Mouse (Mus musculus) yolk sac, embryonic 10.5 days (tissue): ENCODE data around the gene Evi5l.
"Not testable (repeated sequence)": the region's sequence is repeated elsewhere in the genome, so short reads cannot be mapped to it uniquely, and the experiment has no call there.

Experiments
- DNase-seq: peaks from one replicate; pipeline ENCODE4 v3.0.0-alpha.2; 2017; ENCODE audit warnings: low spot score

Gene Evi5l

DNA sequence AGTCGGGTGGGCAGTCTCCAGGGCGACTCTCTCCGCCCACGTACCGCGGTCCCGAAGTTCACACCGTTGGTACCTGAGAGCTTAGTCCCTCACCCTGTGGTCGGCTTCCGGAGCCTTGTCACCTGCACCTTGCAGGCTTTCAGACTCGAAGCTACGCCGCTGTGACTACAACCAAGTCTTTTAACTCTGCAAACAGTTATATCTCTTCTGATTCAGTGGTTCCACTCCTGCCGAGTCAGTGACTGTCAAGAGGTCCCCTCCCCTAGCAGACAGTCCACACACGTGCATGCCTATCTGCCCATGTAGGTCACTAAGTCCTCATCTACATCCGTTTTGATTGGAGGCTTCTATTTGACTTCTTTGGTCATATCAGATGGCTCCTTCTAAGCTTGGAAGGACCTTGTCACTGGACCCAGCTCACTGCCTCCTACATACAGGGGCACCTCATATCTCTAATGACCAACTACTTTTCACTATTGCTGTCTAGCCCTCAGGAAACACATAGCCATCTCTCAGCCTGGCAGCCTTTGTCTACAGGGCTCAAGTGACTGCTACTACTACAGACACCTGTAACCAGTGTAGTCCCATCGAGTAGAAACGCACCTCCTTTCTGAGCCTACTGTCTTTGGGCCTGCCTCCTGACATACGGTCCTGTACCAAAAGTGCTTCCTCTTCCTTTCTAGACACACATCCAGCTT lies 73.0 kb downstream of the Evi5l start:
- no peak for DNase-seq

- no peak for DNase-seq
Observed at GRCm38 (mm10) chr8:4245061-4245460, 78.7 kb downstream of the Evi5l start.

- no peak for DNase-seq
Observed at GRCm38 (mm10) chr8:4245737-4246136, 79.4 kb downstream of the Evi5l start.

DNA sequence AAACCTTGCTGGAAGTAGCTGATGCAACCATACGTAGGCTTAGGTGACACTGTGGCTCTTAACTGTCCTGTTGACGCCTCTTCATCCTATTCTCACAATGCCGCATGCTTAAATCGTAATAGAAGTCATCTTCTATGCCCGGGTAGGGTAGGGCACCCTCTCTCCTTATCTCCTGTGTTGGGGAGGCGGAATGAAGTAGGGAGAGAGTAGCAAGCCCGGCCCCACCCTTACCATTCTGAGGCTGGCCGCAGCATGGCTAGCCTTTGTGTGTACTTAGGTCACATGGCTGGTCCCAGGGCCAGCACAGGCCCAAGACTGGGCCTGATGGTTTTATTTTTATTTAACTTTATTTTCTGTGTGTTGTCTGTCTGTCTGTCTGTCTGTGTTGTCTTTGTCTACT lies 80.9 kb downstream of the Evi5l start:
- no peak for DNase-seq

DNA sequence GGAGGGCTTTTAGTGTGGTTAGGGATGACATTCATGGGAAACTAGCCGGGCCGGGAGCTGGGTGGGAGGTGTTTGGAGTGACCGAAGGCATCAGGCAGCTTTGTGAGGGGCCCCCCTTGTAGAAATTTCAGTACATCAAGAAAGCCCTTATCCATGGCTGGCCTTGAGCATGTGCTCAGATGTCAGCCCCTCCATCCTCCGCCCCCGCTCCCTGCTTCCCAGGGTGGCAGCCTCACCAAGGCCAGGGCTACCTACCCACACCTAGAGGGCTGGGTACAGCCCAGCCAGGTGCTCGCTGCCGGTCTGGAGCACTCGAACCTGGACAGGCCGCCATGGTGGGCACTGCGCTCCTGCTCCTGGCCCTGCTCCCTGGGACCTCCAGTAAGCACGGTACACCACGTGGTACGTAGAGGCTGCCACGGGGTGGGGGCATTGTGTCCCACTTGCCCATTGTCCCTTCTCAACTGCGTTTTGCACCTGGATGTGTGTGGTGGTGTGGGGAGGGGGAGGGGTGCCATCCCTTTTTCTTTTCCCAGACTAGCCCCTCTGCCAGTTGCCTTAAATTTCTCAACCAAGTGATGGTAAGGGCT lies 81.7 kb downstream of the Evi5l start, which contains the start of gene Tgfbr3l:
Gene Tgfbr3l (plus strand): TSS at position 264 of the 590 bp plus-strand sequence.
- no peak for DNase-seq

GRCm38 (mm10) chr8:4249213-4249612 lies 82.8 kb downstream of the Evi5l start:
- DNase-seq = no peak

DNA sequence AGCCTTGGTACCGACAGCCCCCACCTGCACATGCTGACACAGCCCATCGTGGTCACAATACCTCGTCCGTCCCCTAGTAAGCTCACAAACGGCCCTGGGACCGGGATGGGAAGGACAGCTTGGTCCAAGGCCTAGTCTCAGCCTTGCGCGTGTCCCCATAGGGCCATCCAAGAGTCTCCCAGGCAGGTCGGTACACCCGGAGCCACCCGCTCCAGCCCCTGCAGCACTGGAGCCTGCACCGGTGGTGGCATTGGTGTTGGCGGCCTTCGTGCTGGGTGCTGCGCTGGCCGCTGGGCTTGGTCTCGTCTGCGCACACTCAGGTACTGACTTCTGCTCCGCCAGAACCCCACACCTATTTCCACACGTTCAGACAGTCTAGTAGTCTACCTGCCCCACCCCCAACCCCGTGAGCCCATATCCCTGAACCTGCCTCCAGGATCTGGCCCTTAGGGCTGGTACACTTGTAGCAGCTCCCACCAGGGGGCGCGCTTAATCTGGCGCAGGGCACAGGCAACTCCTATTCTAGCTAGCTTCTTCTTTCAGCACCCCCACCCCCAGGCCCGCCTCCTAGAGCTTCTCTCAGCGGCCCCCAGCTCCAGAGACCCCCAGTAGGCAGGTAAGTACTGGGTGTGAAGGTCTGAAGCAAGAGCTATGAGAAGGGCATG lies 84.1 kb downstream of the Evi5l start:
- DNase-seq = peak; percentile 68

GRCm38 (mm10) chr8:4252116-4252760 lies 85.9 kb downstream of the Evi5l start:
- DNase-seq = no peak

DNA sequence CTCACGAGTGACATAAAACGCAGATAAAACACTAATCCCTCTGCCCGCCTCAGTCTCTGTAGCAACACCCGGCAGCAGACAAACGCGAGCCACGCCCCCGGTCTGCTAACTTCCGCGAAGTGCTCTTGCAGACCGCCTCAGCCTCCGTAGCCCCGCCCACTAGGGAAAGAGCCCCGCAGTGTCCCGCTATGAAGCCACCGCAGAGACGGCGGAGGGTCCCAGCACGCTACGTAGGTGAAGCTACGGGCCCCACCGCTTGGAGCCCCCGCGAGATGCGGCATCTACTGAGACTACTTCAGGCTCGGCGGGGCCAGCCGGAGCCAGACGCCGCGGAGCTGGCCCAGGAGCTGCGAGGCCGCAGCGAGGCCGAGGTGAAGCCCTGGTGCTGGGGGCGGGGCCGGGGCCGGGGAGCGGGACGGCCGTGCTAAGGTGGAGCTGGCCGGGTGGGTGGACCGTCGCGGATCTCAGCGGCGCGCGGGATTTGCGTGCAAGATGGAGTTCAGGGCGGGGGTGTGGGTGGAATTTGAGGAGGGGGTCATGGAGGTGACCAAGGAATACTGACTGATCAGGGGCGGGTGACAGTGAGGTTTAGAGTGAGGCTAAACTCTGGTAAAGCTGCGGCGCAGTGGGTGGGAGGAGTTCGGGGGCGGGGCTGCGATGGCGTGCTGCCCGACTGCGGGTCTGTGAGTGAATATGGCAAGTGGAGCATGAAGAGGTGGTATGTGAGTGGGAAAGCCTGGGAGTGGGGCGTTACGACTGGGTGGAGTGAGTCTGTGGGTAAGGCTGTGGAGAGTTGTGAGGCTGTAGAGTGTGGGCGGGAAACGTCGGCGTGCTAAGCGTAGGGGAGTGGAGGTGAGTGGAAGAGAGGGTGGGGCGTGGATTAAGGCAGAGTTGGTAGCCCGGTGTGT lies 86.8 kb downstream of the Evi5l start, which contains the start of gene Snapc2:
Gene Snapc2 (plus strand): TSS at position 147 of the 908 bp plus-strand sequence.
- DNase-seq = peak; percentile 96

- DNase-seq = no peak
Observed at GRCm38 (mm10) chr8:4254001-4254400, 87.6 kb downstream of the Evi5l start.

DNA sequence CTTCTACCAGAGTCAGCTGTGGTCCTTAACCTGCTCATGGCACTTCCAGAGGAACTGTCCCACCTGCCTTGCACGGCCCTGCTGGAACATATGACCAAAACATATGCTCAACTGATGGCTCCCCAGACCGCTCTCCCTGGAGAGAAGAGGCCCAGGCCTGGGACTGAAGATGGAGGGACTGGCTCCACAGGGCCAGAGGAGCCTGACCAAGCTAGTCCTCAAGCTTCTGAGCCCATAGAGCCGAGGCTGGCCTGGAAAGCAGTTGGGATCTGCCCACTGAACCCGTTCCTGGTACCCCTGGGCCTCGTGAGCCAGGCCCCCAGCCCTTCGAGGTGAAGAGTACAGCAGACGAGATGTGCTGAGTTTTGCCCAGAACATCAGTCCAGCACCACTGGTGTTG lies 89.1 kb downstream of the Evi5l start:
- not testable (repeated sequence) for DNase-seq

DNA sequence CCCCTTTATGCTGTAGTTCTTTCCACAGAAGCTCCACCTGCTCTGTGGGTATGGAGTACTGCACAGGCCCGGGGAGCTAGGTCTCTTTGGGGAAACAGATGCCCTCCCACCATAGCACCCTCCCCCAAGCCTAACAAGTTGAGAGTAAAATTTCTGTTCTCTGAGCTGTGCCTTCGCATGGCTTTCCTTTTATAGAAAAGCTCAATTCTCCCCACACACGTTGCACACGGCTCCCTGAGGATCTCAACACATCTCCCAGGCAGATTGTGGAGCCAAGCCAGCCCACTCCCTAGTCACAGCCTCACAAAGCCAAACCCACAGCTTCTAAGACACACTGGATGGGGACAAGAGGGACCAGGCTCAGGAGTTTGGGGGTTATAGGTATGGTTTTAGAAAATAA lies 90.5 kb downstream of the Evi5l start:
- DNase-seq = no peak

DNA sequence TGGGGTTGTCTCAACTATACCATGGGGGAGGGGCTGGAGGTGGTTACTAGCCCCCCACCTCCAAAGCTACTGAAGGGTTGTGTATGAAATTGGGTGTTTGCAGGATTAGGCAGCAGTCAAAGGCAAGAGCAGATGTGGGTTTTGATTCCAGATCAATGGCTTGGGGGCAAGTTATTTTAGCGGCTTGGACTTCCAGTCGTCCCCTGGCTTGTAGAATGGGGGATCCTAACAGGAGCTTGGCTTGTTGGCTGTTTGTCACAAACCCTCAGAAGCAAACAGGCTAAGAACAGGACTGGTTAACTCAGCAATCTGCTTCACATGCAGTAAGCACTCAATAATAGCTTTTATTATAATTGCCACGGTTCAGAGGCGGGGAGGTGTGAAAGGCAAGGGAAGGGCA lies 91.0 kb downstream of the Evi5l start:
- DNase-seq = no peak

GRCm38 (mm10) chr8:4258233-4258632 lies 91.9 kb downstream of the Evi5l start:
- DNase-seq = peak; percentile 71

DNA sequence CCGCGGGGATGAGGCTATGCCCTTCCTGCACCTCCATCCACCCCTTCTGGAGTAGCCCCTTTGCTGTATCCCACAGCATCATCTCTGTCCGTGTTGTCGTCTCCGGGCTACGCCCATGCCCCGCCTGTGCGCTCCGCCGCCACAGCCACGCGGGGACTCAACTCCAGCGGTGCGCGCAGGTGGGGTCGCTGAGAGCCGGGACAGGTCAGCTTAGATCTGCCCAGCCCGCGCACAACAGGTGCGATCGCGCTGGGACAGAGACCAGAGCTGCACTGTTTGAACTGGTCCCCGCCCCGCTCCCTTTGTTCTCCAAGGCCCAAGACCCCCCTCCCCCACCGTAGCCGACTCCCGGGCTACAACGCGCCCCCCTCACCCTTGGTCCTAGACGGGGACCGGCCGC lies 92.3 kb downstream of the Evi5l start:
- DNase-seq = peak; percentile 39

GRCm38 (mm10) chr8:4259125-4259804 lies 92.9 kb downstream of the Evi5l start, which contains the start of gene Ctxn1:
Gene Ctxn1 (minus strand): TSS chr8:4259274.
- DNase-seq = peak; percentile 94

- DNase-seq = no peak
Observed at GRCm38 (mm10) chr8:4259805-4260170, 93.4 kb downstream of the Evi5l start.
